Mouse (Mus musculus) kidney, adult 9 months (tissue): Measurements from ENCODE around the gene Efcab6.

Experiments
- DNase-seq: peaks from one replicate; pipeline ENCODE4 v3.0.0; 2022

The Efcab6 gene

GRCm38 (mm10) chr15:83877155-83877866 lies 187.9 kb downstream of the Efcab6 start:
- DNase-seq = no peak

- no peak for DNase-seq
Observed at GRCm38 (mm10) chr15:83870936-83871335, 194.2 kb downstream of the Efcab6 start.

- no peak for DNase-seq
Observed at GRCm38 (mm10) chr15:83865626-83866025, 199.6 kb downstream of the Efcab6 start.

DNA sequence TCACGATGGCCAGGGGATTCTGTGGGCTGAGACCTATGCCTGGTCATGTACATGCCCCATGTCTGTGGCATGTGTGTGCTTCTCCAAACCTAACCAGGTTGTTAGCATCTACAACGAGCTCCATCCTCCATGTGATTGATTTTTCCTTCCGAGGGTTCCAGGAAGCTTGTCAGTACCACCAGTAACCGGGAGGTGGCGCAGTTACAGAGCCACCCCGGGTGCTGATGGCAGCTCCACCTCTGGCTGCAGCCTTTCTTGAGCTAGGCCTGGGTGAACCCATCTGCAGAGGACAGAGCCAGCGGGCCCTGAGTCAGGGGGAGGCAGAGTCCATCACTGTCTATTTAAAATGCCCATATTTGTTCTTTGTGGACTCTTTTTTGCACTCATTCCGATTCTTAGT lies 208.1 kb downstream of the Efcab6 start:
- DNase-seq = peak; percentile 63

DNA sequence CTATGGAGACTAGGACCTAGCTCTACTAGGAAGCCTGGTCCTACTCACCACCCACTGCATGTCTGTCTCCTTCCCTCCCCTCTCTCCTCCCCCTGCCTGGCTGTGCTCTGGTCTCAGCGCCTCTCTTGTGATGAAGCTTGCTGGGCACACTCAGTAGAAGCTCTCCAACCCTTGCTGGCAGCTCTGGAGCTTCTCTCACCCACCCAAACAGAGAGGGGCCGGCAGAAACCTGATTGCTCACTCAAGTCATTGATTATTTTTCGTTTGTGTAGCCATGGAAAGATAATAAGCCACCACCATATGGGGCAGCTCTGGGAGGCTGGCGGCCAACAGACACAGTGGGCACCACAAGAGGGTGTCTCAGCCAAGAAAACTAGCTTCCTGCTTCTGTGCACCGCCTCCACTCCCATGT lies 211.8 kb downstream of the Efcab6 start:
- no peak for DNase-seq

DNA sequence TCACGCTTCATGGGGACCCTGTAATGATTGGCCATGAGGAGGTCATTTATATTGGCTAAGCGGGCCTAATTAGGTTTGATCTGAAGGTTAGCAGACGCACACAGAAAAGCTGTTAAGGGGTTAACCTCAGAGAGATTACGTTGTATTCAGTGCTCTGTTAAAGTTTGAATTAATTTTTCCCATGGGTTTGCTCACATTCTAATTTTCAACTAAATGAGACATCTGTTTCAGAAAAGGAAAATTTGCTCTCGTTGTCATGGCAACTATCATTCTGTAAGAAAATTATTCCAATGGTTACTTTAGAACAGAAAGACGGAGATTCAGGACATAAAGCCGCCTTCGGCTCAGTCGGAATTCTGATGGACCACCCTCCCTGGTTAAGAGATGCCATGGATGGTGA lies 217.0 kb downstream of the Efcab6 start:
- no peak for DNase-seq

DNA sequence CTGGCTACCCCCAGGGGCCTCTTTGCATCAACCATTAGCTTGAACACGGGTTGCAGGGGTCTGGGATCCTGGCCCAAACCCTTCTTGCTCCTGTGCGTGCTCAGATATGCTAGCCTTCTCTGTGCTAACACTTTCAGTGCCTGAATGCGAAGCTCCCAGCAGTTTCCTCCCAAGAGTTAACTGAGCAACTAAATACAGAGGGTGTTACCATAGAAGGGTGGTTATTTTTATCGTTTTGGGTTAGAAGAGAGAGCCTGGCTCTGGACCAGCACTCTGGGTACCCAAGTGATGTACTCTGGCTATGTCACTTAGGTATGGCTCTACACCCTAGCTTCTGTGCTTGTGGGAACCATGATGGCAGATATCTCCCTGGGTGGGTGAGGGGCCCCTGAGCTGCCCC lies 217.7 kb downstream of the Efcab6 start:
- no peak for DNase-seq

- DNase-seq = no peak
Observed at GRCm38 (mm10) chr15:83846592-83846991, 218.6 kb downstream of the Efcab6 start.

DNA sequence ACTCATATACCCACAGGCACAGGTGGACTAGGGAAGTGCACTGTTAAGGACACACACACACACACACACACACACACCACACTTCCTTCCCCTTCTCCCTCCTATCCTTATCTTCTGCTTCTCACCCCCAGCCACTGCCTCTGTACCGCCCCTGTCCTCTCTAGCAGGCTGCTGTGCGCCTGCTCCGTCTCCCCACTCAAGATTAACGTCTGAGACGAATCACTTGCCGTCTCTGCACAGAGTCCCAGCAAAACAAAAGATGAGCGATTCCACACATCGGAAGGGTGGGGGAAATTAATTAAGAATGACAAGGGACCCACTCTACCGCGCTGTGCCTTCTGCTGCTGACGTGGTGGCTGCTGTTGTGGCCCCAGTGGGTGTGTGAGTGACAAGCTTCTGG lies 219.4 kb downstream of the Efcab6 start:
- no peak for DNase-seq

GRCm38 (mm10) chr15:83842915-83843789 lies 222.0 kb downstream of the Efcab6 start:
- DNase-seq = no peak

GRCm38 (mm10) chr15:83842419-83842818 lies 222.8 kb downstream of the Efcab6 start:
- DNase-seq = no peak

GRCm38 (mm10) chr15:83840950-83841719 lies 224.0 kb downstream of the Efcab6 start:
- no peak for DNase-seq

DNA sequence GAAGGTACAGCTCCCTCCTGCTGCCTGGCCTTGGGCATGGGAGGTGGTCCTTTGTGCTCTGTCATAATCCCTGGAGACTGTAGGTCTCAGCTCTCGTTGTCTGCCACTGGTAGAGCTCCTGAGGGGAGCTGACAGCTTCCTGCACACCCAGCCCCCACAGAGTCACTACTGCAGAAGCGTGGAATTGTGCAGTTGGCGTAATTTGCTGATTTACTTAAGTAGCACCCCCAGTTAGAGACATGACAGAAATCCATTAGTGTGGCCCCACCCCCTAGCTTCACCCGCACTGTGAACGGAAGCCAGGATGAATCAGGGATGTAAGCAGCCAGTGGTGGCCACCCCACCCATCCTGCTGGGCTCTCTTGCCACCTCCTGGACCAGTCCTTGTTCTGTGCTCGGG lies 232.9 kb downstream of the Efcab6 start:
- DNase-seq = no peak

DNA sequence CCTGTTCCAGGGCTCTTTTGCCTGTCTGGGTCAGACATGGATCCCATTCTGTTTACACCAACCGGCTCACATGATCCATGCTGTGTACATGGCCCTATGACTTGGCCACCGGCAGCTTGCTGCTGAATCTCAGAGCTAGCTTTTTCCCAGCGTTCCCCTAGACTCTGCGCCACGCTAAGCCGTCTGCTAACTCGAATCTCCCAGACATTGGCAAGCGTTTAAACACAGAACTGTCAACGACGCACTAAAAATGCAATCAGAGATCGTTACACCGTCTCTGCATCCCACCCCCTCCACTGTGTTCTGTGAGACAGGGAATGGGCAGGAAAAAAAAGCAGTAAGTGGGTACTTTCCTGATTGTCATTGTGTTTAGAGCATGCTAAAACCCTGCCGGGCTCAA lies 236.0 kb downstream of the Efcab6 start:
- DNase-seq = no peak

DNA sequence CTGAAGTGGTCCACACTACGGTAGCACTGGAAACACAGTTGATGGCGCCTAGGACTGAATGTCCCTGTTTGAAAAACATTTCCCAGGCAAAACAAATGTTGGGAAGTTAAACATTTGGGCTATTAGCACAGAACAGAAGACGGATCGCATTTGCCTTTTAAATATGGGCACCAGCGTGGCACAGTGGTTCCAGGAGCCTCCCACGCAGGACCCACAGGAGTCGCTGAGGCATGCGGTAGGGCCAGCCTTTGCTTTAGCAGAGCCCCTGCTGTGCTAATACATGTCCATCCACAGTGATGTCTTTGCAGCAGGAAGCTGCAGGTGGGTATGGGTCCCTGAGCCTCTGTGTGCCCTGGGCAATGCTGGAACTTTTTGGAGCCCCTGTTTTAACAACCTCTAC lies 237.2 kb downstream of the Efcab6 start:
- DNase-seq = no peak
